Mouse (Mus musculus) gastrocnemius, adult 18-20 months (tissue): Measurements from ENCODE around the gene Zbtb43. TPM values are rescaled to one million over a fixed set of nuclear protein-coding genes. Genes with fewer than 3 reads are reported as not detected.
A peak's percentile ranks its signal among the peaks of the same experiment; 100 is the strongest.

Source experiments
- DNase-seq: peaks from one replicate; pipeline ENCODE4 v3.0.0; 2021; ENCODE audit warnings: low spot score
- total RNA-seq, 2 experiments: library from RNA; stranded (reverse); gene quantifications; 2 replicates each; pipeline ENCODE4 v1.2.3; 2021

Zbtb43 gene
- total RNA-seq, 2 experiments from 2014 or later = 10.3 to 12.7 TPM

GRCm38 (mm10) chr2:33430771-33431699 lies 37.3 kb downstream of the Zbtb43 start, which contains the start of gene Zbtb34:
Gene Zbtb34, minus strand, starts transcription at chr2:33431324.
- peak; percentile 59 for DNase-seq

DNA sequence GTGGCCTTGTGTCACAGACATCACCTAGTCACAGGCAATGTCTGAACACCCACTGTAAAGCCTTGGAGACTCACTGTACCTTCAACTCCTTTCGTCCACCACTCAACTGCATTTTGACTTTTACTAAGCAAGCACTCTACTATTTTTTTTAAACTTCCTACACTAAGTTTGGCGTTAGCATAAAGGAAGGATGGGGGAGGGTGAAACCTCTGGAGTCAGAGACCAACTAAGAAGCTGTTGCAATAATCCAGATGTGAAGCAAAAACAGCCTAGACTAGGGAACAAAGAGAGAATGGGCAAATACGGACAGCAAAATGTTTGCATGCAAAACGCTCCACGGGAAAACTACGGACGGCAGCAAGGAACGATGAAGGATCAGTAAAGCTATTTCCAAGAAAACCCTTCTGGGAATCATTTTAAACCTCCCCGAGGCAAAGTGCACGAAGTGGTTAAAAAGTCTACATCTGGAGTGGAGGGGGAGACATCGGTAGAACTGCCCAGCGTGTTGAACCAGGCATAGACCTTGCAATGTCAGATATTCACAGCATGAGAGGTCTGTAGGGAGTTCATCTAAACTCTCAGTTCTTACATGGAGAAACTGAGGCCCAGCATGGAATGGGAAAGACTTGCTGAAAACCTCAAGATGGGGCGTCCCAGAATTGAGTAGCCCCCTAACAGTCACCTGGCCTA lies 38.1 kb downstream of the Zbtb43 start:
- no peak for DNase-seq

GRCm38 (mm10) chr2:33429339-33429738 lies 39.0 kb downstream of the Zbtb43 start:
- DNase-seq = peak; percentile 15

- no peak for DNase-seq
These were observed 41.5 kb downstream of the Zbtb43 start for GRCm38 (mm10) chr2:33426640-33427398.

DNA sequence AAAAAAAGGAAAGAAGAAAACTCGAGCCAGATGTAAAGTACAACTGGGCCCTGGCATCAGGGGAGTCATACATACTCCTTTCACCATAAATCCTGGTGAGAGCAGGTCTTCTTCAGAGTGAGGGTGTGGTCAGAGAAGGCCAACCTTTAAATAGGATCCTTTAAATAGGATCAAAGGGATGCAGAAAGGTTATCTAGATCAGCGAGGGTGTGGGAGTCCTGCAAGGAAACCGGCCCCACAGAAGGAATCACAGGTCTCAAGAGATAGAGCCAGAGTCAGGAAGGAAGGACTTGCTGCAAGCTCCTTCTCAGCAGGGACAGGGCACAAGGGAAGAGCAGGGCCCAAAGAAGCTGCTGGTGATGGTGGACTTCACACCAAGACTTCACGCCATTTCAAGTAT lies 50.9 kb downstream of the Zbtb43 start:
- DNase-seq = no peak

DNA sequence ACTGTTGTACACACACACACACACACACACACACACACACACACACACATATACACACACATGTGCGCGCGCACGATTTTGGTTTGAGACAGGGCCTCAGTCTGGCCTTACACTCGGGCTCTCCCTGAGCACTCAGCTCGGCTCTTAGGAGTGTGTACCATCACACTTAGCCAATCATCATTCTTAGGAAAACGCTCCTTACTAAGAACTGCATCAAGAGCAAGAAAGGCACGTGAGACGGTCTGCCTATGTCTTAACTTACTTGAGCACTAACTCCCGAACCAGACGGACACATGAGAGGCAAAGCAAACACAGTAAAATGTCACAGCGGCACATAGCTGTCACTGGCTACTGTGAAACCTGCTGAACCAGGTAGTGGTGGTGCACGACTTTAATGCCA lies 54.3 kb downstream of the Zbtb43 start:
- no peak for DNase-seq

DNA sequence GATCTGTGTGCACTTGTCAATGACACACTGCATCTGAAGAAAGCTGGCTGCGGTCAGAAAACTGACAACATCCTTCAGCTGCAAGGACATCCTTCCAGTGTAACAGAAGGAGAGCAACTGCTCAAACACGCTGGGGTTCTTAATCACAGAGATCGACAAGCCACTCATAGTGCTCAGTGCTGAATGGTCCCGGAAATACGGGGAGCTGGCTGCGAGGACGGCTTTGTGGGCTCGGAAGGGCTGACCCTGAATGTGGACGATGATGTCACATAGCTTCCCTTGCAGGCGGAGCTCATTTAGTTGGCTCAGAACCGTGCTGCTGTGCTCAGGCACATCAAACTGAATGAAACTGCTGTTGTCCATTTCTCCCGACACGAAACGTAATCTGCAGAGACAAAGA lies 56.2 kb downstream of the Zbtb43 start:
- no peak for DNase-seq

DNA sequence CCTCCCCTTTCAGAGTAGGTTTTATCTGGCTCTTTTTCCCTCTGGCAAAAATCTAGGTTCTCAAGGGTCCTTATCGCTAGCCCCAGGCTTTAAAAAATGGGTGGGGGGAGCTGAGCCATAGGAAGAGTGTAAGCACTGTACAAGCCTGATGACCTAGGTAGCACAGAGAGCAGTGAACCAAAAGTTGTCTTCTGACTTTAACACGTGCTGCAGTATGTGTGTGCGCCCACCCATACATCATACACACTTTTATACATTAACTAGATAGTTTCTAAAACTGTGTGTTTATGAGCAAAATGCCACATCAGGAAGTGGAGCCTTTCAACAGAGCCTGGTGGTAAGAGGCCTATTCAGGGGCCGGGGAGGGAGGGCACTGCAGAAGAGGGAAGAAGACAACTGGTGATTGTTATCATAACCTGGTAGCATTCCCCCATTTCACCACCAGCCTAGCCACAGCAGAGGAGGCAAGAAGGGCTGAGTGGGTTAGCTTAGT lies 64.8 kb downstream of the Zbtb43 start:
- DNase-seq = no peak

- no peak for DNase-seq
These were observed 65.7 kb downstream of the Zbtb43 start for GRCm38 (mm10) chr2:33402638-33403037.

- peak; percentile 65 for DNase-seq
These were observed 66.1 kb downstream of the Zbtb43 start for GRCm38 (mm10) chr2:33402236-33402635.

DNA sequence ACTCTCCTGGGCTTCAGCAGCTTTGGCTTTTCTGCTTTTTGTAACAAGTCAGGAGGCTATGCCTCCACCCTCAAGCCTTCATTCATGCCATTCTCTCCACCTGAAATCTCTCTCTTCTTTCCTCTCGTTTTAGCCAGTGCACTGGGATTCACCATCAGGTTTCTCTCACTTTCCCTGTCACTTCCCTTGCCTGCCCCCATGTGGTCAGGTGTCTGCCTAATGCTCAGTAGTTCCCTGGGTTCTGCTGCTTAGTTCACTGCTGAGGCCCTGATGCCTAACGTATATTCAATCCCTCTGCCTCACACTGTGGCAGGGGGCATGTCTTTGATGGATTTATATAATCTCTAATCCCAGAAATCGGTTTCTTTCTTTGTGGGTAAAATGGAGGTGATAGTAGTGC lies 67.1 kb downstream of the Zbtb43 start:
- no peak for DNase-seq

- no peak for DNase-seq
These were observed 67.8 kb downstream of the Zbtb43 start for GRCm38 (mm10) chr2:33400541-33400940.

Other genes starting within 250 kb of the Zbtb43 start
- 1 to 10 TPM; 2.0 to 3.3 TPM for gene Ralgps1, start 97.1 kb downstream of the Zbtb43 start, total RNA-seq
- gene Zbtb34, start 37.2 kb downstream of the Zbtb43 start, total RNA-seq = 1 to 10 TPM; 2.9 to 3.0 TPM
- under 1 TPM; 0.05 to 0.21 TPM for gene Lmx1b, start 172.0 kb upstream of the Zbtb43 start, total RNA-seq